Mouse (Mus musculus) brain, embryonic 18.5 days (tissue): ENCODE measurements around the gene Comt.

ENCODE experiments used
- DNase-seq: peaks from one replicate; pipeline ENCODE4 v3.0.0-alpha.2; 2012; ENCODE audit warnings: low read depth, low spot score

Gene Comt

GRCm38 (mm10) chr16:18426802-18427280 lies at the start of gene Comt:
Gene Comt (minus strand): TSS chr16:18426852.
- no peak for DNase-seq

GRCm38 (mm10) chr16:18474021-18474420 lies 47.4 kb upstream of the Comt start:
- DNase-seq, result no peak

GRCm38 (mm10) chr16:18472976-18473375 lies 46.3 kb upstream of the Comt start:
- no peak for DNase-seq

GRCm38 (mm10) chr16:18472416-18472815 lies 45.8 kb upstream of the Comt start:
- DNase-seq, result no peak

GRCm38 (mm10) chr16:18471976-18472375 lies 45.3 kb upstream of the Comt start:
- no peak for DNase-seq

- no peak for DNase-seq
These were observed 44.8 kb upstream of the Comt start for GRCm38 (mm10) chr16:18471381-18471955.

- no peak for DNase-seq
These were observed 44.2 kb upstream of the Comt start for GRCm38 (mm10) chr16:18470829-18471228.

GRCm38 (mm10) chr16:18464271-18464670 lies 37.6 kb upstream of the Comt start:
- no peak for DNase-seq

- no peak for DNase-seq
These were observed 35.9 kb upstream of the Comt start for GRCm38 (mm10) chr16:18462598-18462997.

GRCm38 (mm10) chr16:18462031-18462430 lies 35.4 kb upstream of the Comt start:
- DNase-seq, result no peak

- no peak for DNase-seq
These were observed 34.2 kb upstream of the Comt start for GRCm38 (mm10) chr16:18460826-18461225.

GRCm38 (mm10) chr16:18459955-18460370 lies 33.3 kb upstream of the Comt start:
- DNase-seq, result no peak

- no peak for DNase-seq
These were observed 32.8 kb upstream of the Comt start for GRCm38 (mm10) chr16:18459335-18459954.

- no peak for DNase-seq
These were observed 32.0 kb upstream of the Comt start for GRCm38 (mm10) chr16:18458661-18459060.

GRCm38 (mm10) chr16:18455407-18455806 lies 28.8 kb upstream of the Comt start:
- DNase-seq, result no peak

- DNase-seq, result no peak
These were observed 27.2 kb upstream of the Comt start for GRCm38 (mm10) chr16:18453846-18454245.

- DNase-seq, result no peak
These were observed 25.8 kb upstream of the Comt start for GRCm38 (mm10) chr16:18452361-18452862.

- DNase-seq, result no peak
These were observed 25.0 kb upstream of the Comt start for GRCm38 (mm10) chr16:18451486-18452181.

- DNase-seq, result no peak
These were observed 22.4 kb upstream of the Comt start for GRCm38 (mm10) chr16:18449005-18449404.

GRCm38 (mm10) chr16:18448104-18448503 lies 21.5 kb upstream of the Comt start:
- no peak for DNase-seq

- DNase-seq, result no peak
These were observed 20.6 kb upstream of the Comt start for GRCm38 (mm10) chr16:18447243-18447642.

GRCm38 (mm10) chr16:18443385-18443841 lies 16.8 kb upstream of the Comt start:
- peak; percentile 64 for DNase-seq

- no peak for DNase-seq
These were observed 9.5 kb upstream of the Comt start for GRCm38 (mm10) chr16:18436128-18436527.
